Mouse (Mus musculus) limb, embryonic 11.5 days (tissue): ENCODE data around the gene Sun5. TPM values are rescaled to one million over a fixed set of nuclear protein-coding genes. Genes with fewer than 3 reads are reported as not detected.

Experiments used
- ATAC-seq: fragments of 200-750 bp; cut with Nextera tagmentation; 2 replicates; pipeline ENCODE4 v1.8.0; 2017; ENCODE audit warnings: low read depth; ENCODE audit not compliant: insufficient number of reproducible peaks, low FRiP score, low TSS enrichment
- DNase-seq: peaks from one replicate; pipeline ENCODE4 v3.0.0-alpha.2; 2015; ENCODE audit warnings: low spot score
- H3K27ac ChIP-seq: fragments of 300-500 bp; sonication (generic); replicated peaks from 2 replicates; pipeline ENCODE4 v1.5.1; 2014; ENCODE audit warnings: low read depth, mild to moderate bottlenecking, low read length
- H3K27me3 ChIP-seq: fragments of 300-500 bp; sonication (generic); 2 replicates; pipeline ENCODE4 v1.6.1; 2014; ENCODE audit warnings: mild to moderate bottlenecking, low read length, mixed read lengths; ENCODE audit not compliant: control insufficient read depth, insufficient read depth
- H3K36me3 ChIP-seq: fragments of 300-500 bp; sonication (generic); 2 replicates; pipeline ENCODE4 v1.6.1; 2014; ENCODE audit warnings: mild to moderate bottlenecking, low read length, moderate library complexity, mixed read lengths; ENCODE audit not compliant: control insufficient read depth, insufficient read depth
- H3K4me1 ChIP-seq: fragments of 300-500 bp; sonication (generic); 2 replicates; pipeline ENCODE4 v1.6.1; 2014; ENCODE audit warnings: low read length, mixed read lengths; ENCODE audit not compliant: control insufficient read depth, insufficient read depth
- H3K4me2 ChIP-seq: fragments of 300-500 bp; sonication (generic); 2 replicates; pipeline ENCODE4 v1.6.1; 2014; ENCODE audit warnings: low read depth, mild to moderate bottlenecking, moderate library complexity; ENCODE audit not compliant: severe bottlenecking
- H3K4me3 ChIP-seq: fragments of 300-500 bp; sonication (generic); 2 replicates; pipeline ENCODE4 v1.5.1; 2014; ENCODE audit warnings: low read depth, low read length
- H3K9ac ChIP-seq: fragments of 300-500 bp; sonication (generic); 2 replicates; pipeline ENCODE4 v1.6.1; 2014; ENCODE audit warnings: mild to moderate bottlenecking, low read length
- H3K9me3 ChIP-seq: fragments of 300-500 bp; sonication (generic); 2 replicates; pipeline ENCODE4 v1.6.1; 2016; ENCODE audit warnings: low read length; ENCODE audit not compliant: control insufficient read depth
- WGBS: fragments of 180-500 bp; shearing (Covaris S2); extraction: QIAGEN DNeasy Blood & Tissue Kit; methylation state at CpG from one replicate; pipeline ENCODE4 v1.1.7; 2014; 5-methylcytosine and 5-hydroxymethylcytosine counted together
- polyA plus RNA-seq: library from polyadenylated mRNA; unstranded; fragments of >200 nt; fragmentation: Nextera tagmentation; extraction: Ambion mirVana; gene quantifications from 2 replicates; pipeline ENCODE4 v1.2.1, GENCODE M21; 2014

Gene Sun5
- polyA plus RNA-seq: not detected in 2 replicates

GRCm38 (mm10) chr2:153870984-153871383, at the start of gene Sun5:
Gene Sun5 (minus strand): TSS chr2:153871084.
- 93% methylated on average over 4 of the region's 4 CpGs for WGBS
- DNase-seq (no peak), ATAC-seq (no peak)
- Histone ChIP-seq H3K9ac (no peak within 1 kb of the TSS), H3K4me1 (no peaks in the 10 kb centered on the region), H3K36me3 (no peaks in the 10 kb centered on the region), H3K9me3 (no peaks in the 10 kb centered on the region), H3K4me3 (no peak within 1 kb of the TSS), H3K27ac (no peak within 1 kb of the TSS), H3K27me3 (no peaks in the 10 kb centered on the region), H3K4me2 (no peak within 1 kb of the TSS)

- Histone ChIP-seq H3K27me3 (no peaks in the 10 kb centered on the region), H3K9ac (no peak within 1 kb of the TSS), H3K9me3 (no peaks in the 10 kb centered on the region), H3K36me3 (no peaks in the 10 kb centered on the region), H3K27ac (no peak within 1 kb of the TSS), H3K4me3 (no peak within 1 kb of the TSS), H3K4me1 (no peaks in the 10 kb centered on the region), H3K4me2 (no peak within 1 kb of the TSS)
- 73% methylated on average over 8 of the region's 8 CpGs for WGBS
- DNase-seq: no peak
- ATAC-seq: no peak
These were observed 47.0 kb upstream of the Sun5 start, which contains the start of gene Bpifb3 for GRCm38 (mm10) chr2:153917930-153918329. Gene Bpifb3 (plus strand): TSS chr2:153918230.

- H3K36me3 ChIP-seq: no peaks in the 10 kb centered on the region
- H3K4me2 ChIP-seq: no peak overlapping the region
- H3K9me3 ChIP-seq: no peaks in the 10 kb centered on the region
- no peak for ATAC-seq
- H3K4me3 ChIP-seq: no peak overlapping the region
- no peaks in the 10 kb centered on the region for H3K4me1 ChIP-seq
- no peak overlapping the region for H3K9ac ChIP-seq
- DNase-seq: no peak
- H3K27ac ChIP-seq: no peak overlapping the region
- WGBS: 87% methylated on average over 5 of the region's 5 CpGs
- no peaks in the 10 kb centered on the region for H3K27me3 ChIP-seq
These were observed 43.3 kb upstream of the Sun5 start for GRCm38 (mm10) chr2:153914151-153914550.

GRCm38 (mm10) chr2:153906626-153907025, 35.7 kb upstream of the Sun5 start:
- Histone ChIP-seq H3K27ac (no peak overlapping the region), H3K4me1 (no peaks in the 10 kb centered on the region), H3K9ac (no peak overlapping the region), H3K36me3 (no peaks in the 10 kb centered on the region), H3K27me3 (no peaks in the 10 kb centered on the region), H3K4me2 (no peak overlapping the region), H3K9me3 (no peaks in the 10 kb centered on the region), H3K4me3 (no peak overlapping the region)
- DNase-seq: no peak
- ATAC-seq: no peak
- 92% methylated on average over 4 of the region's 4 CpGs for WGBS

- H3K36me3 ChIP-seq: no peaks in the 10 kb centered on the region
- no peaks in the 10 kb centered on the region for H3K27me3 ChIP-seq
- H3K9ac ChIP-seq: no peak overlapping the region
- H3K4me2 ChIP-seq: no peak overlapping the region
- no peak for DNase-seq
- no peak overlapping the region for H3K27ac ChIP-seq
- 80% methylated on average over 6 of the region's 6 CpGs for WGBS
- ATAC-seq: no peak
- H3K4me3 ChIP-seq: no peak overlapping the region
- no peaks in the 10 kb centered on the region for H3K4me1 ChIP-seq
- H3K9me3 ChIP-seq: no peaks in the 10 kb centered on the region
These were observed 31.8 kb upstream of the Sun5 start for GRCm38 (mm10) chr2:153902726-153903125.

GRCm38 (mm10) chr2:153900088-153900487, 29.2 kb upstream of the Sun5 start, which contains the start of gene Bpifb6:
Gene Bpifb6 (plus strand): TSS chr2:153900388.
- ATAC-seq (no peak), DNase-seq (no peak)
- Histone ChIP-seq H3K36me3 (no peaks in the 10 kb centered on the region), H3K4me1 (no peaks in the 10 kb centered on the region), H3K27me3 (no peaks in the 10 kb centered on the region), H3K4me3 (no peak within 1 kb of the TSS), H3K9me3 (no peaks in the 10 kb centered on the region), H3K9ac (no peak within 1 kb of the TSS), H3K4me2 (no peak within 1 kb of the TSS), H3K27ac (no peak within 1 kb of the TSS)
- 79% methylated on average over 4 of the region's 4 CpGs for WGBS

GRCm38 (mm10) chr2:153899111-153899510, 28.2 kb upstream of the Sun5 start:
- no peak overlapping the region for H3K27ac ChIP-seq
- no peaks in the 10 kb centered on the region for H3K4me1 ChIP-seq
- ATAC-seq (no peak), DNase-seq (no peak)
- 78% methylated on average over 5 of the region's 5 CpGs for WGBS
- H3K9ac ChIP-seq: no peak overlapping the region
- no peaks in the 10 kb centered on the region for H3K27me3 ChIP-seq
- H3K9me3 ChIP-seq: no peaks in the 10 kb centered on the region
- no peak overlapping the region for H3K4me3 ChIP-seq
- H3K4me2 ChIP-seq: no peak overlapping the region
- H3K36me3 ChIP-seq: no peaks in the 10 kb centered on the region

GRCm38 (mm10) chr2:153874745-153875144, 3.9 kb upstream of the Sun5 start, which contains the start of gene Bpifb2:
Gene Bpifb2 (plus strand): TSS chr2:153875045.
- H3K27me3 ChIP-seq: no peaks in the 10 kb centered on the region
- no peak within 1 kb of the TSS for H3K4me2 ChIP-seq
- H3K27ac ChIP-seq: no peak within 1 kb of the TSS
- no peaks in the 10 kb centered on the region for H3K36me3 ChIP-seq
- ATAC-seq (no peak), DNase-seq (no peak)
- no peak within 1 kb of the TSS for H3K9ac ChIP-seq
- no peaks in the 10 kb centered on the region for H3K9me3 ChIP-seq
- H3K4me3 ChIP-seq: no peak within 1 kb of the TSS
- no peaks in the 10 kb centered on the region for H3K4me1 ChIP-seq
- 74% methylated on average over 9 of the region's 9 CpGs for WGBS

- no peak overlapping the region for H3K4me2 ChIP-seq
- 93% methylated on average over 3 of the region's 3 CpGs for WGBS
- ATAC-seq (no peak), DNase-seq (no peak)
- no peak overlapping the region for H3K4me3 ChIP-seq
- no peaks in the 10 kb centered on the region for H3K4me1 ChIP-seq
- H3K27ac ChIP-seq: no peak overlapping the region
- H3K27me3 ChIP-seq: no peaks in the 10 kb centered on the region; the same call in 1 of the 2 replicates
- no peaks in the 10 kb centered on the region for H3K36me3 ChIP-seq
- no peaks in the 10 kb centered on the region for H3K9me3 ChIP-seq
- no peak overlapping the region for H3K9ac ChIP-seq
These were observed 8.9 kb downstream of the Sun5 start for GRCm38 (mm10) chr2:153861960-153862359.
